Mouse (Mus musculus): Measurements from ENCODE around the gene Suclg2.

Gene Suclg2

GRCm38 (mm10) chr6:95699326-95699725 lies 19.3 kb downstream of the Suclg2 start:
- DNase-seq (ENCODE audit: low spot score) = no peak

- DNase-seq (ENCODE audit: low spot score) = no peak
These were observed 20.0 kb downstream of the Suclg2 start for GRCm38 (mm10) chr6:95698536-95699162.

DNA sequence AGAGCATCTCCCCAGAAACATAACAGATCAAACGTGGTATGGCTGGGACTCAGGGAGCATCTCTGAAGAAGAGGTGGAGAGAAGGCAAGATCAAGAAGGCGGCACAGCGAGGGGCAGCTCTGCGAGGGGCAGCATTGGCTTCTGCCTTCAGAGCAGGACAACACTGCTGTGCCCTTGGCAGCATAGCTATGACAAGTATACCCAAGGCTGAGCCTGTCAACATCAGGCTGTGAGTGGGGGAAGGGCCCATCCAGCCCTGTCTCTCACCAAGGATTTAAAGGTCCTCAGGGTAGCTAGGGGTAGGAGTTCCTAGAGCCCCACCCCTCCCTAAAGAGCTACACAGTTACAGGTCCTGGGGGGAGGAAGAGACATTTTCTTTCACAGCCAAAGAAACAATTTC lies 23.7 kb downstream of the Suclg2 start:
- DNase-seq (ENCODE audit: low spot score) = no peak

- no peak for DNase-seq (ENCODE audit: low spot score)
These were observed 33.4 kb downstream of the Suclg2 start for GRCm38 (mm10) chr6:95685242-95685641.

DNA sequence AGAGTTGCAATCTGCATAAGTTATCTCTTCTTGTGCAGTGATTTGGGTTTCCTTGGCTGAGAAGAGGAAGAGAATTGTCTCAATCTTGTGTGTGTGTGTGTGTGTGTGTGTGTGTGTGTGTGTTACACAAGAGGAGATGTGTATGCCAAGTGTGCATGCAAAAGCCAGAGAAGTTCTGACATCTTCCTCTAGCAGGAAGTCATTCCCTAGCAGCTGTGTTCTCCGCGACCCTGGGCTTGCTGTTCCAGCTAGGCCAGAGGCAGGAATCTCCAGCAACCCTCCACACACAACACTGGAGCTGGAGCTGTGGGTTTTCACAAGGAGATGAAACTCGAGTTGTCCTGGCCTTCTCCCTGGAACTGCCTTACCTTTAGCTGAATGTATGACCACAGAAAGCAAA lies 38.9 kb downstream of the Suclg2 start:
- DNase-seq (ENCODE audit: low spot score) = no peak

DNA sequence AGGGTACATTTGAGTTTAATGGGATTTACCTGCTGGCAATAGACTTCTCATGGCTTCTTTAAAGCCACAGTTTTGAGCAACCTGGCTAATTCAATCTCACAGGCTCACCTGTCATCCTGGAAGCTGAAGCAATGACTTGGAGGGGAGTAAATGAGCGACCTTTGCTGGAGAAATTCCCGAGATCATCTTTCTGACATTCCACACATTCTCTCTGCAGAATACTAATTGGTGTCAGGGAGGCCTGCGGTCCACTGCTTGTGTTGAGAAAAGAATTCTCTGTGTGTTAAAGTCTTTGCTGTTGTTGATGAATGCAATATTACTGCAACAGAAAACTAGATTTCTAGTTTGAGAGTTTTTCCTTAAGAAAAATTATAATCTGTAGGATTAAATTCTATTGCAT lies 39.3 kb downstream of the Suclg2 start:
- no peak for DNase-seq (ENCODE audit: low spot score)

- no peak for DNase-seq (ENCODE audit: low spot score)
These were observed 41.6 kb downstream of the Suclg2 start for GRCm38 (mm10) chr6:95676951-95677350.

DNA sequence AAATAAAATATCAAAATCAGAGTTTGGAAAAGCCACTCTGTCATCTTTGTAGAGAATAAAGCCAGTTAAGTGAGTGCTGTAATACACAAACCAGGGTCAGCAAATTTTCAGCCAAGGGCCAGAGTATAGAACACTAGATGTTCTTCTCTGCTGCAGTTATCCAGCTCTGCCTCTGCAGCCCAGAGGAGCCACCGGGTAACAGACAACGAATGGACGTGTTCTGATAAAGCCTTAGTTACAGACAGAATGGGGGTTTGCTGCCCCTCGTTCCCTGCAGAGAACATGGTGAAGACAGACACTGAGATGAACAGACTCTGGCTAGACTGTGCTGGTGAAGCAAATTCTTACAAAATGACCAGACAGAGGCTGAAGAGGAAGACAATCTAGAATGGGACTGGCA lies 42.2 kb downstream of the Suclg2 start:
- DNase-seq (ENCODE audit: low spot score) = no peak

DNA sequence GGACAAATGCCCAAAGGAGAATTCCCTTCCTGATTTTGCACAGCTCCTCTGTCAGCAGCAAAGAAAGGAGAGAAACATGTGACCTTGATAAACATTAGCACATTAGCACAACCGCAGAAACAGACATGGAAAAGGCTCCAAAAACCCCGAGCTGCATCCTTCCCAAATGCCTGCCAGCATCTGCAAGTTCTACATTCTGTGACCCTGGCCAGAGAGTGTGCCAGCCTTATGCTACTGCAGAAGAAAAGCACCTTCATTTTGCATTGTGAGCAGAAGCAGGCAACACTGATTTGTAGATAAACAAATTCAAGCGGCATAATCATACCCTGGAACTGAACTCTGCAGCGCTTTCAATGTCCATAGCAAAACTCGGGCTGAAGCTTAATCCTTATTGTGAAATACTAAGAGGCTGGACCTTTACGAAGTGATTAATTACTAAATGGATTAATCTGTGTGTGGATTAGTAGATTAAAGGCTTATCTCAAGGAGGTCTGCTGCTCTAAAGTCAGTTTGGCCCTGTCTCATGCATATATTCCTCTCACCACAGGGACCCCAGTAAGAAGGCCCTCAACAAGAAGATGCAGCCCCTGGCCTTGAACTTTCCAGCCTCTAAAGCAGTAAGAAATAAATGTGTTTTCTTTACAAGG lies 43.4 kb downstream of the Suclg2 start:
- no peak for DNase-seq (ENCODE audit: low spot score)

GRCm38 (mm10) chr6:95674651-95675050 lies 43.9 kb downstream of the Suclg2 start:
- DNase-seq (ENCODE audit: low spot score) = no peak

GRCm38 (mm10) chr6:95669335-95669729 lies 49.3 kb downstream of the Suclg2 start:
- DNase-seq (ENCODE audit: low spot score) = no peak

DNA sequence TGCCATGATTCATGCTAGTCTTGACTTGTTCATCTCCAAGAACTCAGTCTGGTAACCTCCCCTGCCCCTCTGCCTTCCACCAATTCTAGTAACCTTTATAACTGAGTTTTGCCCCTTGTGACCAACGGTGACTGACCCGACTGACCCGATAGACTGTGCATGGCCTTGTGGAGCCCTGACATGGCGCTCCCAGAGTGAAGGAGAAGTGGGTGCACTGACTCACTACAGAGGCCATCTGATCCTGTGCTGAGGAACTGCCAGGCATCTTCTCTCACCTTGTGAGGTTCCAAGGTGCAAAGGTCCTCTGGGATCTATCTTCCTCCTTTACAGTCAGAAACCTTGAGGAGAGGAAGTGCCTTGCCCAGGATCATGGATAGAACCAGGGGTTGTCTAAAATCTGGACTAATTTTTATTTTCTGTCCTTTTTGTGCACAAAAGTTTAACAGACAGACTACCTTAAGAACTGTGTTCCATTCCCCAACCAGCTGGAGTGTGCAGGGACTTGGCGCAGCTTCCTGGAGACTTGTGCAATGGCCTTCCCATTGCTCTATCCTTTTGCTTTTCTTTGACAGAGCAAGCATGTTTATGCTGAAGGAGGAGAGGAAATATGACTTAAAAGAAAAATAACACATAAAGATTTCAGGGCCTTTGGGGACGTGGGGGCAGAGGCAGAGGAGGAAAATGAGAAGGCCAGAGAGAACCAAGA lies 49.8 kb downstream of the Suclg2 start:
- no peak for DNase-seq (ENCODE audit: low spot score)

- DNase-seq (ENCODE audit: low spot score) = no peak
These were observed 60.9 kb downstream of the Suclg2 start for GRCm38 (mm10) chr6:95657671-95658070.

DNA sequence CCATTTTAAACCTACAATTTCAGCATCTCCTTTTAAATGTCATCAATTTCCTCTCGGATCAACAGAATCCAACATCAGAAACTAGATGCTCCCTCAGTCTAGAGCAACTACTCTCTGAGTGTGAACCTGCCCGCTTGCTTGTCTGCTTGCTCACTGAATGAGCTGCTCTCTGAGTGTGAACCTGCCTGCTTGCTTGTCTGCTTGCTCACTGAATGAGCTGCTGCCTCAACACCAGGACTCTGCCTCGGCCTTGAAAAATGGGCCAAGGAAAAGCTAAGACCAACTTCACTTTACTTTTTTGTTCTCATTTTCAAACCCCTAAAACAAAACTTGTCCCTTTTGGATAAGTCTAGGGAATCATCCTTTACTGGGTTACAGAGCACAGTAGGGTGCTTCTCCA lies 64.9 kb downstream of the Suclg2 start:
- DNase-seq (ENCODE audit: low spot score) = no peak

DNA sequence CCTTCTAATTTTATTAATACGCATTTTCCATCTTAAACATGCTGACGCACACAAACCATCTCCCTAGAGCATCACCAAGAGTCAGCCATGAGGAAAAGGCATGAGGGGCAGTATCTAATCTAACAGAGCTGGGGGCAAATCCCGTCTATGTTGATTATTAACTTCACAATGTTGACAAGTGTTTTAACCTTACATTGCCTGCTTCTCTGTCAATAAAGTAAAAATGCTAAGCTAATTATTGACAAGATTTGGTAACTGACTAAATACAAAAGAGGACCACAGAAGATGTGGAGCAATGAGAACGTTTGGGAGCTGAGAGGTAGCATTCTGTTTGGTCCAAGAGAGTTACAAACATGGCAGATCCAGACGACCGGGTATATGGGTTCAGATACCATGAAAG lies 65.8 kb downstream of the Suclg2 start:
- DNase-seq (ENCODE audit: low spot score) = no peak

- DNase-seq (ENCODE audit: low spot score) = no peak
These were observed 67.2 kb downstream of the Suclg2 start for GRCm38 (mm10) chr6:95651391-95651876.

DNA sequence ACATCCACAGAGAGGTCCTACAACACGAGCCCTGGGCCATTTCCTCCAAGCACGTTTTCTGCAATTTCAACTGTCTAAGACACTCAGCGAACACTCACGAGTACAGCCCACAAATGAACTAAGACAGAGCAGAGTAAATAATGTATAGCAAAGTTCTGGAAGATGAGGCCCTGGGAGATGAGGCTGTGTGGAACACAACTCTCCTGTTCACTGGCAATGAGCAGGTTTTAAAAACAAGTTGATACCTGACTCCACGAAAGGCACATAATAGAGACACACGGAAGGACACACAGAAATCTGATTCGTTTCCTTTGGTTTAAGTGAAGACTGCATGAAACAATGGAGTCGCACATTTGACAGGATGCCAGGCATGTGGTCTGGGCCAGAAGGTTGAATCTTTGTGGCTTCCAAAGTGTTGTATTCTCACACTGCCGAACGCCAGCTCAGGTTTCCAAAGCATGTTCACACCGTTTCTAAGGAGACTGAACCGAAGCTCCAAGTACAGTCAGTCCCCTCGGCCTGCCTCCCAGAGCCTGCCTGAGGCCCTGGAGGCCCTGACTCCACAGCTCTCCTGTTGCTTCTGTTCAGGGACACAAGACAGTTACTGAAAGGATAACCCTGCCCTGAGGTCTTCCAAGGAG lies 68.4 kb downstream of the Suclg2 start:
- DNase-seq (ENCODE audit: low spot score) = no peak

DNA sequence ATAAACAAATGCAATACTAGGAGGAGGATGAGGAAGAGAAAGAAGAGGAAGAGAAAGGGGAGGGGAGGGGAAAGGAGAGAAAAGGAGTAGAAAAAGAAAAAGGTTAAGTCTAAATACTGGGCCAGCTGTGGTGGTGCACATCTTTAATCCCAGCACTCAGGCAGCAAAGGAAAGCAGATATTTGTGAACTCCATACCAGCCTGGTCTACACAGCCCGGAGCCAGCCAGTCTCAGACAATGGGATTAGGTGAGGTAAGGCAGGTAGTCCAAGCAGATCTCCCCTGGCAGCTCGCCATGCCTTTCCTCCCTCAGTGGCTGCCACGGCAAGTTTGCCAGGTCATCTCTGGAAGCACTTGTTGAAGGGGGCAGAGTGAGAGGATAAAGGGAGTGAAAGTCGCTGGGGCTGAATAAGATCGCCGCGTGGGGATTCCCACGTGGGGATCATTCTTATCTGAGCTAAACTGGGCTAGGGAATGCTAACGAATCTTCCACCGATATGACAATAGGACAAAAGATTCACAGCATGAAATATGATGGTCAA lies 69.4 kb downstream of the Suclg2 start:
- no peak for DNase-seq (ENCODE audit: low spot score)

GRCm38 (mm10) chr6:95637416-95637815 lies 81.2 kb downstream of the Suclg2 start:
- DNase-seq (ENCODE audit: low spot score) = no peak

DNA sequence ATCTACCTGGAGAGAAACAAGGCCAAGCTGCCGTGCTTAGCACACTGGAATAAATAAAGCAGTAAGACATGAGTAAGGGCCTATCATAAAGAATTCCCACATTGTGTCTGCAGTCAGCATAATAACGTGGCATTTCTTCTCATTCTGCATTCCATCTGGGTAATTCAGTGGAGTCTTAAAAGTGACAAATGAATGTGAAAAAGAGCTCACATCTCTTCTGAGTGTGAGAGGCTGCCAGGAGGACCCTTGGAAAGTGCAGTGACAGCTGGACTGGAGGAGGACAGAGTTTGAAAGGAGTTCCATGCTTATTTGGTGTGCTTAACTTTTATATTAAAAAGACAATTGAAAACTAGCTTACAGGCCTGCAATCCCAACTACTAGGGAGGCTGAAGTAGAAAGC lies 83.2 kb downstream of the Suclg2 start:
- DNase-seq (ENCODE audit: low spot score) = no peak

DNA sequence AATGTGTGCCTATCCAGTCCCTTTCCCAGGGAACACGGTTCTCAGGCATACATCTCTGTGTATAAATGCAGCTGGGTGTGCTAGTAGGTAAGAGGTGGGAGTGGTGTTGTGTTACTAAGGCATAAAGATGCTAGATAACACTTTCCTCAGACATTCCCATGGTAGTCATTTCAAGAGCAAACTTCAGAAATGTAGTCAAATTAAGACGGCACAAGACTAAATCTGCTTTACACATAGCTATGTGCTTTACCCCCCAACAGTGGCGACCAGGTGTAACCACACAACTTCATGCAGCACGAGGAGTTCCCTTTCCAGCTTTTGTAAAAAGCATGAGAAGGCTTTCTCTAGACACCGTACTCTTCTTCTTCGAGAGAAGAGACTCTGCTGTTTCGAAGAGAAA lies 89.5 kb downstream of the Suclg2 start:
- no peak for DNase-seq (ENCODE audit: low spot score)

GRCm38 (mm10) chr6:95621821-95622220 lies 96.8 kb downstream of the Suclg2 start:
- no peak for DNase-seq (ENCODE audit: low spot score)

GRCm38 (mm10) chr6:95620804-95621203 lies 97.8 kb downstream of the Suclg2 start:
- DNase-seq (ENCODE audit: low spot score) = no peak
